Mouse (Mus musculus): ENCODE results near the gene Rac1. TPM values are rescaled to one million over a fixed set of nuclear protein-coding genes. Genes with fewer than 3 reads are reported as not detected.
"Not testable (repeated sequence)": the region's sequence is repeated elsewhere in the genome, so short reads cannot be mapped to it uniquely, and the experiment has no call there.

Rac1 gene
- polyA plus RNA-seq, 1 experiment from 2014 or later, result 352 TPM

- H3K9ac ChIP-seq (ENCODE audit: low read depth, low read length), result no peak overlapping the region
- 91% methylated on average over 8 of the region's 8 CpGs for WGBS
- no peak for ATAC-seq (replicated peaks; ENCODE audit: low FRiP score)
- DNase-seq (ENCODE audit: low spot score), result no peak
- peaks cover 38% of the 10 kb centered on the region for H3K36me3 ChIP-seq (ENCODE audit: control insufficient read depth, insufficient read depth, low read length)
- no peaks in the 10 kb centered on the region for H3K27me3 ChIP-seq (replicated peaks; ENCODE audit: control insufficient read depth, insufficient read depth, low read length)
- H3K4me2 ChIP-seq, result no peak overlapping the region
- H3K4me1 ChIP-seq (replicated peaks; ENCODE audit: control insufficient read depth, insufficient read depth, low read length), result peaks cover 22% of the 10 kb centered on the region
- H3K4me3 ChIP-seq (ENCODE audit: low read depth, low read length), result no peak overlapping the region
- no peak overlapping the region for H3K27ac ChIP-seq (ENCODE audit: low read depth, low read length)
- H3K9me3 ChIP-seq (ENCODE audit: control insufficient read depth, low read length), result no peaks in the 10 kb centered on the region
Observed at GRCm38 (mm10) chr5:143505056-143505455, 22.8 kb downstream of the Rac1 start.

GRCm38 (mm10) chr5:143504453-143504852, 23.4 kb downstream of the Rac1 start:
- H3K9ac ChIP-seq (ENCODE audit: low read depth, low read length), result no peak overlapping the region
- no peaks in the 10 kb centered on the region for H3K27me3 ChIP-seq (replicated peaks; ENCODE audit: control insufficient read depth, insufficient read depth, low read length)
- WGBS, result 66% methylated on average over 3 of the region's 3 CpGs
- DNase-seq (ENCODE audit: low spot score), result no peak
- H3K4me1 ChIP-seq (replicated peaks; ENCODE audit: control insufficient read depth, insufficient read depth, low read length), result peaks cover 16% of the 10 kb centered on the region
- no peaks in the 10 kb centered on the region for H3K9me3 ChIP-seq (ENCODE audit: control insufficient read depth, low read length)
- H3K4me3 ChIP-seq (ENCODE audit: low read depth, low read length), result no peak overlapping the region
- peaks cover 38% of the 10 kb centered on the region for H3K36me3 ChIP-seq (ENCODE audit: control insufficient read depth, insufficient read depth, low read length)
- no peak for ATAC-seq (replicated peaks; ENCODE audit: low FRiP score)
- H3K27ac ChIP-seq (ENCODE audit: low read depth, low read length), result no peak overlapping the region
- no peak overlapping the region for H3K4me2 ChIP-seq

- Histone ChIP-seq H3K9ac (ENCODE audit: low read depth, low read length) (no peak overlapping the region), H3K36me3 (ENCODE audit: control insufficient read depth, insufficient read depth, low read length) (peaks cover 36% of the 10 kb centered on the region), H3K27ac (ENCODE audit: low read depth, low read length) (no peak overlapping the region), H3K4me1 (replicated peaks; ENCODE audit: control insufficient read depth, insufficient read depth, low read length) (peaks cover 9% of the 10 kb centered on the region), H3K27me3 (replicated peaks; ENCODE audit: control insufficient read depth, insufficient read depth, low read length) (no peaks in the 10 kb centered on the region), H3K4me3 (ENCODE audit: low read depth, low read length) (no peak overlapping the region), H3K4me2 (no peak overlapping the region), H3K9me3 (ENCODE audit: control insufficient read depth, low read length) (no peaks in the 10 kb centered on the region)
- no peak for ATAC-seq (replicated peaks; ENCODE audit: low FRiP score)
- WGBS, result 93% methylated on average over 6 of the region's 6 CpGs
- DNase-seq (ENCODE audit: low spot score), result no peak
Observed at GRCm38 (mm10) chr5:143503740-143504139, 24.1 kb downstream of the Rac1 start.

- DNase-seq (ENCODE audit: low spot score), result no peak
- H3K27ac ChIP-seq (ENCODE audit: low read depth, low read length), result no peak overlapping the region
- no peak overlapping the region for H3K4me3 ChIP-seq (ENCODE audit: low read depth, low read length)
- no peak overlapping the region for H3K9ac ChIP-seq (ENCODE audit: low read depth, low read length)
- H3K4me1 ChIP-seq (replicated peaks; ENCODE audit: control insufficient read depth, insufficient read depth, low read length), result peaks cover 2% of the 10 kb centered on the region; the same call in 1 of the 2 replicates
- no peak overlapping the region for H3K4me2 ChIP-seq
- ATAC-seq (replicated peaks; ENCODE audit: low FRiP score), result 0 out of 2 replicates have a peak, but pooled peaks have one; percentile 8
- H3K27me3 ChIP-seq (replicated peaks; ENCODE audit: control insufficient read depth, insufficient read depth, low read length), result no peaks in the 10 kb centered on the region
- H3K9me3 ChIP-seq (ENCODE audit: control insufficient read depth, low read length), result no peaks in the 10 kb centered on the region
- peaks cover 34% of the 10 kb centered on the region for H3K36me3 ChIP-seq (ENCODE audit: control insufficient read depth, insufficient read depth, low read length)
- WGBS, result 90% methylated on average over 19 of the region's 19 CpGs
Observed at GRCm38 (mm10) chr5:143502899-143503557, 24.8 kb downstream of the Rac1 start.

- WGBS, result 78% methylated on average over 2 of the region's 2 CpGs
- H3K9me3 ChIP-seq (ENCODE audit: control insufficient read depth, low read length), result no peaks in the 10 kb centered on the region
- H3K27me3 ChIP-seq (replicated peaks; ENCODE audit: control insufficient read depth, insufficient read depth, low read length), result no peaks in the 10 kb centered on the region
- no peak overlapping the region for H3K9ac ChIP-seq (ENCODE audit: low read depth, low read length)
- H3K4me3 ChIP-seq (ENCODE audit: low read depth, low read length), result no peak overlapping the region
- no peaks in the 10 kb centered on the region for H3K4me1 ChIP-seq (replicated peaks; ENCODE audit: control insufficient read depth, insufficient read depth, low read length)
- H3K4me2 ChIP-seq, result no peak overlapping the region
- H3K36me3 ChIP-seq (ENCODE audit: control insufficient read depth, insufficient read depth, low read length), result peaks cover 23% of the 10 kb centered on the region
- DNase-seq (ENCODE audit: low spot score) (no peak), ATAC-seq (replicated peaks; ENCODE audit: low FRiP score) (no peak)
- H3K27ac ChIP-seq (ENCODE audit: low read depth, low read length), result no peak overlapping the region
Observed at GRCm38 (mm10) chr5:143501649-143502048, 26.2 kb downstream of the Rac1 start.

GRCm38 (mm10) chr5:143501140-143501539, 26.7 kb downstream of the Rac1 start:
- Histone ChIP-seq H3K4me2 (no peak overlapping the region), H3K27ac (ENCODE audit: low read depth, low read length) (no peak overlapping the region), H3K36me3 (ENCODE audit: control insufficient read depth, insufficient read depth, low read length) (peaks cover 23% of the 10 kb centered on the region), H3K9me3 (ENCODE audit: control insufficient read depth, low read length) (no peaks in the 10 kb centered on the region), H3K4me3 (ENCODE audit: low read depth, low read length) (no peak overlapping the region), H3K4me1 (replicated peaks; ENCODE audit: control insufficient read depth, insufficient read depth, low read length) (no peaks in the 10 kb centered on the region), H3K9ac (ENCODE audit: low read depth, low read length) (no peak overlapping the region), H3K27me3 (replicated peaks; ENCODE audit: control insufficient read depth, insufficient read depth, low read length) (no peaks in the 10 kb centered on the region)
- no peak for ATAC-seq (replicated peaks; ENCODE audit: low FRiP score)
- no peak for DNase-seq (ENCODE audit: low spot score)
- 72% methylated on average over 8 of the region's 8 CpGs for WGBS

- not testable (repeated sequence) for H3K4me3 ChIP-seq (ENCODE audit: low read depth, low read length); H3K27ac ChIP-seq (ENCODE audit: low read depth, low read length); H3K9ac ChIP-seq (ENCODE audit: low read depth, low read length); H3K27me3 ChIP-seq (replicated peaks; ENCODE audit: control insufficient read depth, insufficient read depth, low read length); DNase-seq (ENCODE audit: low spot score); ATAC-seq (replicated peaks; ENCODE audit: low FRiP score); H3K4me1 ChIP-seq (replicated peaks; ENCODE audit: control insufficient read depth, insufficient read depth, low read length); H3K4me2 ChIP-seq; H3K9me3 ChIP-seq (ENCODE audit: control insufficient read depth, low read length)
- peaks cover 26% of the 10 kb centered on the region for H3K36me3 ChIP-seq (ENCODE audit: control insufficient read depth, insufficient read depth, low read length)
- 90% methylated on average over 12 of the region's 14 CpGs for WGBS
Observed at GRCm38 (mm10) chr5:143500711-143501110, 27.1 kb downstream of the Rac1 start.

- Histone ChIP-seq H3K9ac (ENCODE audit: low read depth, low read length) (no peak overlapping the region), H3K9me3 (ENCODE audit: control insufficient read depth, low read length) (no peaks in the 10 kb centered on the region), H3K4me3 (ENCODE audit: low read depth, low read length) (no peak overlapping the region), H3K27me3 (replicated peaks; ENCODE audit: control insufficient read depth, insufficient read depth, low read length) (no peaks in the 10 kb centered on the region), H3K4me2 (no peak overlapping the region), H3K36me3 (ENCODE audit: control insufficient read depth, insufficient read depth, low read length) (peaks cover 24% of the 10 kb centered on the region), H3K27ac (ENCODE audit: low read depth, low read length) (no peak overlapping the region), H3K4me1 (replicated peaks; ENCODE audit: control insufficient read depth, insufficient read depth, low read length) (no peaks in the 10 kb centered on the region)
- ATAC-seq (replicated peaks; ENCODE audit: low FRiP score) (no peak), DNase-seq (ENCODE audit: low spot score) (no peak)
- 55% methylated on average over 4 of the region's 4 CpGs for WGBS
Observed at GRCm38 (mm10) chr5:143499686-143500085, 28.1 kb downstream of the Rac1 start.

- H3K9me3 ChIP-seq (ENCODE audit: control insufficient read depth, low read length), result no peaks in the 10 kb centered on the region
- H3K4me1 ChIP-seq (replicated peaks; ENCODE audit: control insufficient read depth, insufficient read depth, low read length), result no peaks in the 10 kb centered on the region
- H3K36me3 ChIP-seq (ENCODE audit: control insufficient read depth, insufficient read depth, low read length), result peaks cover 21% of the 10 kb centered on the region
- no peaks in the 10 kb centered on the region for H3K27me3 ChIP-seq (replicated peaks; ENCODE audit: control insufficient read depth, insufficient read depth, low read length)
- WGBS, result 80% methylated on average over 7 of the region's 7 CpGs
- no peak for ATAC-seq (replicated peaks; ENCODE audit: low FRiP score)
- no peak overlapping the region for H3K4me2 ChIP-seq
- DNase-seq (ENCODE audit: low spot score), result no peak
- H3K9ac ChIP-seq (ENCODE audit: low read depth, low read length), result no peak overlapping the region
- H3K4me3 ChIP-seq (ENCODE audit: low read depth, low read length), result no peak overlapping the region
- H3K27ac ChIP-seq (ENCODE audit: low read depth, low read length), result no peak overlapping the region
Observed at GRCm38 (mm10) chr5:143499197-143499596, 28.6 kb downstream of the Rac1 start.

All from liver, embryonic 11.5 days (tissue).